Mouse (Mus musculus): ENCODE results near the gene Gm42906. TPM values are rescaled to one million over a fixed set of nuclear protein-coding genes. Genes with fewer than 3 reads are reported as not detected.

Gm42906 gene
- total and polyA plus RNA-seq, 2 experiments from 2014 or later: not detected

GRCm38 (mm10) chr5:151251656-151252055 lies 176.3 kb downstream of the Gm42906 start:
- no peaks in the 10 kb centered on the region for H3K27me3 ChIP-seq (ENCODE audit: insufficient read depth, low read length)
- H3K36me3 ChIP-seq (ENCODE audit: insufficient read depth): no peaks in the 10 kb centered on the region
- TF ChIP-seq CTCF (IDR thresholded peaks at IDR 0.05; ENCODE audit: low read depth): no peak
- H3K4me2 ChIP-seq (ENCODE audit: low read depth): no peak overlapping the region
- DNase-seq (no peak), ATAC-seq (no peak)
- no peak overlapping the region for H3K9ac ChIP-seq
- H3K4me3 ChIP-seq (ENCODE audit: low read depth, low read length): no peak overlapping the region
- H3K9me3 ChIP-seq (ENCODE audit: low read length): no peaks in the 10 kb centered on the region
- no peak overlapping the region for H3K27ac ChIP-seq (ENCODE audit: low read depth, low read length)
- 88% methylated on average over 8 of the region's 8 CpGs for WGBS
- no peaks in the 10 kb centered on the region for H3K4me1 ChIP-seq (ENCODE audit: insufficient read depth)

GRCm38 (mm10) chr5:151248671-151249620 lies 179.0 kb downstream of the Gm42906 start:
- H3K9ac ChIP-seq: no peak overlapping the region
- no peaks in the 10 kb centered on the region for H3K27me3 ChIP-seq (ENCODE audit: insufficient read depth, low read length)
- H3K9me3 ChIP-seq (ENCODE audit: low read length): no peaks in the 10 kb centered on the region
- ATAC-seq (no peak), DNase-seq (no peak)
- H3K27ac ChIP-seq (ENCODE audit: low read depth, low read length): no peak overlapping the region
- WGBS: 64% methylated on average over 10 of the region's 10 CpGs
- no peak for TF ChIP-seq CTCF (IDR thresholded peaks at IDR 0.05; ENCODE audit: low read depth)
- no peak overlapping the region for H3K4me2 ChIP-seq (ENCODE audit: low read depth)
- H3K4me1 ChIP-seq (ENCODE audit: insufficient read depth): no peaks in the 10 kb centered on the region
- no peaks in the 10 kb centered on the region for H3K36me3 ChIP-seq (ENCODE audit: insufficient read depth)
- no peak overlapping the region for H3K4me3 ChIP-seq (ENCODE audit: low read depth, low read length)

GRCm38 (mm10) chr5:151248084-151248483 lies 179.9 kb downstream of the Gm42906 start:
- no peak overlapping the region for H3K4me2 ChIP-seq (ENCODE audit: low read depth)
- H3K9ac ChIP-seq: no peak overlapping the region
- H3K9me3 ChIP-seq (ENCODE audit: low read length): no peaks in the 10 kb centered on the region
- whole genome bisulfite sequencing: 70% methylated on average over 2 of the region's 2 CpGs
- no peaks in the 10 kb centered on the region for H3K27me3 ChIP-seq (ENCODE audit: insufficient read depth, low read length)
- no peak for ATAC-seq
- H3K4me1 ChIP-seq (ENCODE audit: insufficient read depth): no peaks in the 10 kb centered on the region
- H3K36me3 ChIP-seq (ENCODE audit: insufficient read depth): no peaks in the 10 kb centered on the region
- no peak for DNase-seq
- no peak overlapping the region for H3K27ac ChIP-seq (ENCODE audit: low read depth, low read length)
- H3K4me3 ChIP-seq (ENCODE audit: low read depth, low read length): no peak overlapping the region
- no peak for TF ChIP-seq CTCF (IDR thresholded peaks at IDR 0.05; ENCODE audit: low read depth)

GRCm38 (mm10) chr5:151247115-151247875 lies 180.7 kb downstream of the Gm42906 start:
- Histone ChIP-seq H3K36me3 (ENCODE audit: insufficient read depth) (no peaks in the 10 kb centered on the region), H3K4me2 (ENCODE audit: low read depth) (no peak overlapping the region), H3K27ac (ENCODE audit: low read depth, low read length) (no peak overlapping the region), H3K27me3 (ENCODE audit: insufficient read depth, low read length) (no peaks in the 10 kb centered on the region), H3K9ac (no peak overlapping the region), H3K4me1 (ENCODE audit: insufficient read depth) (no peaks in the 10 kb centered on the region), H3K9me3 (ENCODE audit: low read length) (no peaks in the 10 kb centered on the region), H3K4me3 (ENCODE audit: low read depth, low read length) (no peak overlapping the region)
- WGBS: 58% methylated on average over 11 of the region's 11 CpGs
- no peak for DNase-seq
- no peak for TF ChIP-seq CTCF (IDR thresholded peaks at IDR 0.05; ENCODE audit: low read depth)
- no peak for ATAC-seq

GRCm38 (mm10) chr5:151246287-151246686 lies 181.7 kb downstream of the Gm42906 start:
- 82% methylated on average over 2 of the region's 2 CpGs for WGBS
- Histone ChIP-seq H3K9ac (no peak overlapping the region), H3K36me3 (ENCODE audit: insufficient read depth) (no peaks in the 10 kb centered on the region), H3K9me3 (ENCODE audit: low read length) (no peaks in the 10 kb centered on the region), H3K27ac (ENCODE audit: low read depth, low read length) (no peak overlapping the region), H3K4me3 (ENCODE audit: low read depth, low read length) (no peak overlapping the region), H3K27me3 (ENCODE audit: insufficient read depth, low read length) (no peaks in the 10 kb centered on the region), H3K4me2 (ENCODE audit: low read depth) (no peak overlapping the region), H3K4me1 (ENCODE audit: insufficient read depth) (no peaks in the 10 kb centered on the region)
- no peak for TF ChIP-seq CTCF (IDR thresholded peaks at IDR 0.05; ENCODE audit: low read depth)
- DNase-seq: no peak
- no peak for ATAC-seq

- Histone ChIP-seq H3K36me3 (ENCODE audit: insufficient read depth) (no peaks in the 10 kb centered on the region), H3K4me3 (ENCODE audit: low read depth, low read length) (no peak overlapping the region), H3K4me2 (ENCODE audit: low read depth) (no peak overlapping the region), H3K27me3 (ENCODE audit: insufficient read depth, low read length) (no peaks in the 10 kb centered on the region), H3K9ac (no peak overlapping the region), H3K9me3 (ENCODE audit: low read length) (no peaks in the 10 kb centered on the region), H3K27ac (ENCODE audit: low read depth, low read length) (no peak overlapping the region), H3K4me1 (ENCODE audit: insufficient read depth) (no peaks in the 10 kb centered on the region)
- no peak for ATAC-seq
- DNase-seq: no peak
- 89% methylated on average over 5 of the region's 5 CpGs for WGBS
- TF ChIP-seq CTCF (IDR thresholded peaks at IDR 0.05; ENCODE audit: low read depth): no peak
These were observed 182.4 kb downstream of the Gm42906 start for GRCm38 (mm10) chr5:151245571-151245970.

GRCm38 (mm10) chr5:151238730-151239129 lies 189.2 kb downstream of the Gm42906 start:
- TF ChIP-seq CTCF (IDR thresholded peaks at IDR 0.05; ENCODE audit: low read depth): no peak
- no peak for DNase-seq
- Histone ChIP-seq H3K9me3 (ENCODE audit: low read length) (no peaks in the 10 kb centered on the region), H3K4me2 (ENCODE audit: low read depth) (no peak overlapping the region), H3K4me1 (ENCODE audit: insufficient read depth) (no peaks in the 10 kb centered on the region), H3K27me3 (ENCODE audit: insufficient read depth, low read length) (no peaks in the 10 kb centered on the region), H3K36me3 (ENCODE audit: insufficient read depth) (no peaks in the 10 kb centered on the region), H3K4me3 (ENCODE audit: low read depth, low read length) (no peak overlapping the region), H3K27ac (ENCODE audit: low read depth, low read length) (no peak overlapping the region), H3K9ac (no peak overlapping the region)
- ATAC-seq: no peak
- WGBS: 80% methylated on average over 9 of the region's 9 CpGs
